In genomic region chr4:133056069-133056890, GRCm38 (mm10) we compare ENCODE assay signal across 8 mouse cellular contexts. TPM values are rescaled to one million over a fixed set of nuclear protein-coding genes. Genes with fewer than 3 reads are reported as not detected.
DNase-seq lines count a peak whose midpoint lies in the region; ATAC-seq lines count a peak whose summit lies in the region.

No protein-coding gene starts in this region.

- no peak overlapping the region for H3K9ac ChIP-seq in hindbrain, embryonic 15.5 days
- no peak overlapping the region for H3K9ac ChIP-seq in midbrain, embryonic 11.5 days (ENCODE audit: low read length)

- peaks cover 63% of the 10 kb centered on the region for H3K4me1 ChIP-seq in hindbrain, embryonic 15.5 days (replicated peaks)
- H3K4me1 ChIP-seq in limb, embryonic 10.5 days, result peaks cover 88% of the 10 kb centered on the region
- peaks cover 24% of the 10 kb centered on the region for H3K4me1 ChIP-seq in midbrain, embryonic 11.5 days (ENCODE audit: control insufficient read depth, insufficient read depth, low read length)

- 10% methylated on average over 15 of the region's 15 CpGs for WGBS in hindbrain, embryonic 15.5 days
- 3% methylated on average over 15 of the region's 15 CpGs for WGBS in limb, embryonic 10.5 days
- WGBS in midbrain, embryonic 11.5 days, result 7% methylated on average over 15 of the region's 15 CpGs

- H3K36me3 ChIP-seq in hindbrain, embryonic 15.5 days, result peaks cover 7% of the 10 kb centered on the region
- H3K36me3 ChIP-seq in limb, embryonic 10.5 days, result peaks cover 65% of the 10 kb centered on the region
- H3K36me3 ChIP-seq in midbrain, embryonic 11.5 days (ENCODE audit: control insufficient read depth, insufficient read depth, low read length), result peaks cover 2% of the 10 kb centered on the region; the same call in 1 of the 2 replicates

- DNase-seq in right cerebral cortex, adult 2 months (ENCODE audit: low spot score in 2 of 2), result peak; percentile 74 to 80
- DNase-seq in right cerebral cortex, postnatal 36 days (ENCODE audit: low spot score in 2 of 2), result no peak
- DNase-seq in cerebellum, postnatal 36 days, result peak; percentile 78 to 80
- peak; percentile 83 for DNase-seq in gastrocnemius, adult 18-20 months (ENCODE audit: low spot score)
- peak; percentile 87 for DNase-seq in limb, embryonic 10.5 days (ENCODE audit: low spot score)
- DNase-seq in midbrain, embryonic 11.5 days (ENCODE audit: low spot score, missing footprints), result peak; percentile 98
- DNase-seq in spleen, postnatal 14 days (ENCODE audit: low spot score in 2 of 2), result peak; percentile 57 to 80

- H3K9me3 ChIP-seq in hindbrain, embryonic 15.5 days, result no peaks in the 10 kb centered on the region
- no peaks in the 10 kb centered on the region for H3K9me3 ChIP-seq in limb, embryonic 10.5 days (replicated peaks)
- H3K9me3 ChIP-seq in midbrain, embryonic 11.5 days (ENCODE audit: control insufficient read depth, low read length), result no peaks in the 10 kb centered on the region

- H3K4me2 ChIP-seq in hindbrain, embryonic 15.5 days, result 0 out of 2 replicates have a peak overlapping the region, but pooled peaks have one; percentile 22
- H3K4me2 ChIP-seq in midbrain, embryonic 11.5 days, result no peak overlapping the region

- no peaks in the 10 kb centered on the region for H3K27me3 ChIP-seq in hindbrain, embryonic 15.5 days
- H3K27me3 ChIP-seq in limb, embryonic 10.5 days (ENCODE audit: low read depth, poor library complexity, severe bottlenecking), result no peaks in the 10 kb centered on the region
- no peaks in the 10 kb centered on the region for H3K27me3 ChIP-seq in midbrain, embryonic 11.5 days (ENCODE audit: control insufficient read depth, insufficient read depth, low read length)

- ATAC-seq in hindbrain, embryonic 15.5 days (ENCODE audit: low FRiP score, low read depth), result peak; percentile 71
- peak; percentile 74 for ATAC-seq in midbrain, embryonic 11.5 days (ENCODE audit: low FRiP score)

- H3K4me3 ChIP-seq in hindbrain, embryonic 15.5 days, result no peak overlapping the region
- H3K4me3 ChIP-seq in limb, embryonic 10.5 days, result peak overlapping the region; percentile 38
- no peak overlapping the region for H3K4me3 ChIP-seq in midbrain, embryonic 11.5 days (ENCODE audit: low read depth, low read length)

- H3K27ac ChIP-seq in hindbrain, embryonic 15.5 days (replicated peaks), result peak overlapping the region; percentile 1; the same call in 1 of the 2 replicates
- H3K27ac ChIP-seq in limb, embryonic 10.5 days, result peak overlapping the region; percentile 84
- H3K27ac ChIP-seq in midbrain, embryonic 11.5 days (ENCODE audit: low read depth, low read length), result no peak overlapping the region

RNA-seq across cellular contexts. Expression of gene Ahdc1, which starts 45.2 kb away (rescaled TPM):
- total RNA-seq in gastrocnemius, adult 18-20 months (2021), result 10 to 100 TPM; 40.6 to 41.6 TPM
- 11.8 and 13.9 TPM in 2 replicates for polyA plus RNA-seq in hindbrain, embryonic 15.5 days (2015; fragmentation: Nextera tagmentation; extraction: Ambion mirVana)
- 13.0 and 13.8 TPM in 2 replicates for polyA plus RNA-seq in limb, embryonic 10.5 days (2016; fragmentation: Nextera tagmentation; extraction: Ambion mirVana)
- 4.9 and 5.3 TPM in 2 replicates for polyA plus RNA-seq in midbrain, embryonic 11.5 days (2014; fragmentation: Nextera tagmentation; extraction: Ambion mirVana)

Comparison
In these comparisons a context has a peak if more than half of its experiments do, and no peak if none do; other contexts are left out.
1. DNase-seq: peak in right cerebral cortex, adult 2 months (2 of 2), cerebellum, postnatal 36 days (2 of 2), gastrocnemius, adult 18-20 months (single experiment), limb, embryonic 10.5 days (single experiment), midbrain, embryonic 11.5 days (single experiment) and spleen, postnatal 14 days (2 of 2); none in right cerebral cortex, postnatal 36 days (0 of 2).